Mouse (Mus musculus): ENCODE data around the gene Mrpl50.

- TF ChIP-seq GATA1 (IDR thresholded peaks at IDR 0.05; ENCODE audit: borderline replicate concordance, low read length) (no peak), FLI1 (IDR thresholded peaks at IDR 0.05; ENCODE audit: low read length) (no peak)
Observed at GRCm38 (mm10) chr4:49558181-49558580, 37.3 kb upstream of the Mrpl50 start.

Measured in megakaryocyte, embryonic 14.5 days (primary cell).